Mouse (Mus musculus): Measurements from ENCODE around the gene Rmi2. TPM values are rescaled to one million over a fixed set of nuclear protein-coding genes. Genes with fewer than 3 reads are reported as not detected.

Gene Rmi2
- polyA plus RNA-seq, 1 experiment: 1.9 TPM

DNA sequence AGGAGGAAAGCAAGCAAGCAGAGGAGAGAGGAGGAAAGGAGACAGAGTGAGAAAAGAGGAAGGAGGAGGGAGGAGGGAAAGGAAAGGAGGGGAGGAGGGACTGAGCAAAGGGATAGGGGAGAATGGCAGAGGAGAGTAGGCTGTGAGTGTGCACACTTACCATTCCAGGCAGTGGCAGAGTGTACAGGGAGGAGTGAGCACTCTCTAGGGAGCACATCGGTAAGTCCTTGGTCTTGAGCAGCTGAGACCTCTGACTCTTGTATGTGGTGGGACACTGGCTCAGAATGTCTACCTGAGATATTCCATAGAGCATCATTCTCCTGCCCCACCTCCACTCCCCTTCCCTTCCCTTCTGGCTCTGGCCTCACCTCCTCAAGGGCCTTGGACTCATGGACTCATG is 99.2 kb downstream of the Rmi2 start:
- Histone ChIP-seq H3K4me1 (ENCODE audit: control insufficient read depth, insufficient read depth, low read length) (no peaks in the 10 kb centered on the region), H3K4me3 (ENCODE audit: insufficient read depth, low read length) (no peak overlapping the region)
- TF ChIP-seq POLR2A (IDR thresholded peaks at IDR 0.05; ENCODE audit: low read depth, low read length) (no peak), CTCF (IDR thresholded peaks at IDR 0.05; ENCODE audit: borderline replicate concordance, insufficient read depth, low read length) (no peak)

GRCm38 (mm10) chr16:10936700-10937319 is 102.0 kb downstream of the Rmi2 start:
- TF ChIP-seq POLR2A (IDR thresholded peaks at IDR 0.05; ENCODE audit: low read depth, low read length) (no peak), CTCF (IDR thresholded peaks at IDR 0.05; ENCODE audit: borderline replicate concordance, insufficient read depth, low read length) (no peak)
- Histone ChIP-seq H3K4me3 (ENCODE audit: insufficient read depth, low read length) (no peak overlapping the region), H3K4me1 (ENCODE audit: control insufficient read depth, insufficient read depth, low read length) (no peaks in the 10 kb centered on the region), H3K27ac (ENCODE audit: insufficient read depth, low read length) (no peak overlapping the region)

More for the DNA sequence above, 99.2 kb downstream of the Rmi2 start:
- no peak overlapping the region for H3K27ac ChIP-seq (ENCODE audit: insufficient read depth, low read length)

DNA sequence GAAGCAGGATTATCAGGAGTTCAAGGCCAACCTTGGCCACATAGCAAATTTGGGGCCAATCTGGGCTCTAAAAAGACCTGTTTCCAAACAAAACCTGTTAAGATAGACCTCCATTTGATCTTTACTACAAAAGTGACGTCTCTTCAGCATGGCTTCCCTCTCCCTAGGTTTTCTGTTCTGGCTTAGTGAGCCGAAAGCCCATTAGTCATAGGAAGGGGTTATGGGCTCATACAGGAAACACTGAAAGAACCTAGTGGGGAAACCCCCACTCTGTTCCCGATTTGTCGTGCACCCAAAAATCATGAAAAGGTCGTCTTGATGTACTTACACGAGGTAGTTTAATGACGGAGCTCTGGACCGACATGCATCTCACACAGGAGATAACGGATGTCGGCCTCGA is 102.6 kb downstream of the Rmi2 start:
- Histone ChIP-seq H3K4me1 (ENCODE audit: control insufficient read depth, insufficient read depth, low read length) (no peaks in the 10 kb centered on the region), H3K4me3 (ENCODE audit: insufficient read depth, low read length) (no peak overlapping the region), H3K27ac (ENCODE audit: insufficient read depth, low read length) (no peak overlapping the region)
- no peak for TF ChIP-seq CTCF (IDR thresholded peaks at IDR 0.05; ENCODE audit: borderline replicate concordance, insufficient read depth, low read length)
- TF ChIP-seq POLR2A (IDR thresholded peaks at IDR 0.05; ENCODE audit: low read depth, low read length): no peak

GRCm38 (mm10) chr16:10939932-10940331 is 105.1 kb downstream of the Rmi2 start:
- no peak for TF ChIP-seq POLR2A (IDR thresholded peaks at IDR 0.05; ENCODE audit: low read depth, low read length)
- TF ChIP-seq CTCF (IDR thresholded peaks at IDR 0.05; ENCODE audit: borderline replicate concordance, insufficient read depth, low read length): no peak
- no peak overlapping the region for H3K4me3 ChIP-seq (ENCODE audit: insufficient read depth, low read length)
- H3K27ac ChIP-seq (ENCODE audit: insufficient read depth, low read length): no peak overlapping the region
- H3K4me1 ChIP-seq (ENCODE audit: control insufficient read depth, insufficient read depth, low read length): no peaks in the 10 kb centered on the region

DNA sequence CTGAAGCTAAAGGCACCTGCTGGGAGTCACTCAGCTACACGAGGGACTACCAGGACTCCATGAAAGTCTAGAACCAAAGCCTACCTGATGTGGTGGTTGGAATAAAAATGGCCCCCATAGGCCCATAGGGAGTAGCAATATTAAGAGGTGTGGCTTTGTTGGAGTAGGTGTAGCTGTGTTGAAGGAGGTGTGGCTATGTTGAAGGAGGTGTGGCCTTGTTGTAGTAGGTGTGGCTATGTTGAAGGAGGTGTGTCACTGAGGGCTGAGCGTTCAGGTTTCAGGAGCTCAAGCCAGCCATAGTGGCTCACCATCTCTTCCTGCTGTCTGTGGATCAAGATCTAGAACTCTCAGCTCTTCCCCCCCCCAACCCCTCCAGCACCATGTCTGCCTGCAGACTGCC is 105.8 kb downstream of the Rmi2 start:
- TF ChIP-seq POLR2A (IDR thresholded peaks at IDR 0.05; ENCODE audit: low read depth, low read length) (no peak), CTCF (IDR thresholded peaks at IDR 0.05; ENCODE audit: borderline replicate concordance, insufficient read depth, low read length) (no peak)
- H3K4me1 ChIP-seq (ENCODE audit: control insufficient read depth, insufficient read depth, low read length): no peaks in the 10 kb centered on the region
- H3K4me3 ChIP-seq (ENCODE audit: insufficient read depth, low read length): no peak overlapping the region
- H3K27ac ChIP-seq (ENCODE audit: insufficient read depth, low read length): no peak overlapping the region

Other genes with a start within 250 kb of the Rmi2 start
- 3.7 and 7.3 TPM in 2 replicates for gene Socs1, start 49.5 kb upstream of the Rmi2 start, polyA plus RNA-seq (2011; ENCODE audit: insufficient read length, low read depth, missing spikeins)
- gene Tnp2, start 46.4 kb upstream of the Rmi2 start, polyA plus RNA-seq (2011; ENCODE audit: insufficient read length, low read depth, missing spikeins): not detected in 2 replicates
- gene Prm3, start 44.1 kb upstream of the Rmi2 start, polyA plus RNA-seq (2011; ENCODE audit: insufficient read length, low read depth, missing spikeins): not detected in 2 replicates
- gene Prm2, start 38.9 kb upstream of the Rmi2 start, polyA plus RNA-seq (2011; ENCODE audit: insufficient read length, low read depth, missing spikeins): not detected in 2 replicates
- gene Prm1, start 29.2 kb upstream of the Rmi2 start, polyA plus RNA-seq (2011; ENCODE audit: insufficient read length, low read depth, missing spikeins): not detected in 2 replicates
- not detected in 2 replicates for gene Gm11172, start 22.1 kb upstream of the Rmi2 start, polyA plus RNA-seq (2011; ENCODE audit: insufficient read length, low read depth, missing spikeins)
- gene Snn, start 225.9 kb downstream of the Rmi2 start, polyA plus RNA-seq (2011; ENCODE audit: insufficient read length, low read depth, missing spikeins): 25.5 and 28.0 TPM in 2 replicates
- 88.1 and 97.9 TPM in 2 replicates for gene Litaf, start 231.1 kb downstream of the Rmi2 start, polyA plus RNA-seq (2011; ENCODE audit: insufficient read length, low read depth, missing spikeins)